Mouse (Mus musculus) testis, adult 10 weeks (tissue): ENCODE data around the gene Aldh3b1. TPM values are rescaled to one million over a fixed set of nuclear protein-coding genes. Genes with fewer than 3 reads are reported as not detected.

ENCODE experiments used
- polyA plus RNA-seq: library from polyadenylated mRNA; stranded (reverse); fragments of 350-450 nt; fragmentation: Illumina TruSeq; extraction: RNeasy Lipid Tissue Mini Kit (QIAGEN cat#74804); gene quantifications from one replicate; pipeline ENCODE4 v1.2.3, GENCODE M21; 2014; ENCODE audit warnings: low read depth, low replicate concordance

Aldh3b1 gene
- polyA plus RNA-seq, result 3.1 TPM

DNA sequence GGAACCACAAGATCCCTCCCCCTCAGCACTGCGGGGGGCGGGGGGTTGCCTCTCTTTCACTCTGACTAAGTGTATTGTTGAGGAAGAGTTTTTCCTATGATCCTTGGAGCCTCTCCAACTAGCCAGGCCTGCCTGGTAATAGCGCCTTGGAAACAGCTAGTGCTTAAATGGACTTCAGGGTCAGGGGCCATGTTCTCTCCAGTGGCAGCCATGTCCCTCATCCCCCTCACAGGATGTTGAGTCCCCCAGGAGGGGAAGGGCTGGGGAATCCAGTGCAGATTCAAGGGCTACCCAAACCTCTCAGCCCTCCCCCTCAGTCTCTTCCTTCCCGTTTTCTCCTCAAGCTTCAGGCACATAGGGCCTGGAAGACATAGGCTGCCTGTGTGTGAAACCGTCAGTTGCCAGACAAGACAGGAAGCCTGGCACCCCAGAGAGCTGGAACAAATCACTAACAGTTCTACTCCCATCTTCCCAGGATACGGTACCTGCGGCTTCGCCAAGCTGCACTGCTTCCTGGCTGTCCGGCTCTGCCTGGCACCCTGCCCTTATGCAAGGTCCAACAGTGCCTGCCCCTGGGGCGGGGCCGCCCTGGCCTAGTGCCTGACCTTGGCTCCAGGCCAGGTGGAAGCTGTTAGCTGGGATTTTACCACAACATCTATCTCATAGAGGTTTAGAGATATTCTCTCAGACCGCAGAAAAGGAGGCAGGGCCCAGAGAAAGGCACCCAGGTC is at the start of gene Aldh3b1:
Aldh3b1 (minus strand) TSS at position 598 of the 731 bp plus-strand sequence.

DNA sequence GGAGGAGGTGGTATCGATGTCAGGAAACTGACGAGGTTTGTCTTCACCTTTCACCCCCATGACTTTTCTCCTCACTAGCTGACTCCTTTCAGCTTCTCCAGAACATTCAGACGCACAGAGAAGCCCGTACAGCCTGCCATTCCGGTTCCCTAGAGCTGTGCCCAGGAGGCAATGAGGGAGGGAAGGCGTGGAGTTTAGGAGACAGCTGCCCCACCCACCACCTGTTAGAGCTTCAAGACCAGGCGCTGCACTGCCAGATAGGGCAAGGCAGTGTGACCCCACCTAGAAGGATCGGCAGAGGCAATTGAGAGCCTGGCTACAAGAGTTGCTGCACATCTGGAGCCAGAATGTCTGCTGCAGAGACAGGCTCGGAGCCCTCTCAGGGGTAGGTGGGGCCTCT is 42.6 kb upstream of the Aldh3b1 start, which contains the start of gene Aldh3b2:
Aldh3b2 (plus strand) TSS at position 100 of the 400 bp plus-strand sequence.

DNA sequence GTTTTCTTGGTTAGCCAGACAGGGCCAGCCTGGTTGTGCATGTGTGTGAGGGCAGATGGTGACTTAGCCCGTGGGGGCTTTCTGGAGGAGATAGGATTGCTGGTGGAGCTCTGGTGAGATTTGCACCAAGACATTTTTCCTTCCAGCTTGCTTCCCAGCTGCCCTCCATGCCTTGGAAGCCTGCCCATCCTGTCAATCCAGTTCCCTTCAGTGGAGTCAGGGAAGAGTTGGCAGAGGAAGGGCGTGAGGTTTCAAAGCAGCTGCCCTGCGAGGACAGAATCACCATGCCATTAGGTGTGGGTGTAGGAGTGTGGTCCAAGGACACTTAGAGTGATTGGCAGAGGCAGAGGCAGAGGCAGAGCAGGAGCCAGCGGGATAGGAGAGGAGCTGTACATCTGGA is 28.9 kb upstream of the Aldh3b1 start, which contains the start of gene Aldh3b3:
Aldh3b3 (plus strand) TSS at position 176 of the 400 bp plus-strand sequence.

DNA sequence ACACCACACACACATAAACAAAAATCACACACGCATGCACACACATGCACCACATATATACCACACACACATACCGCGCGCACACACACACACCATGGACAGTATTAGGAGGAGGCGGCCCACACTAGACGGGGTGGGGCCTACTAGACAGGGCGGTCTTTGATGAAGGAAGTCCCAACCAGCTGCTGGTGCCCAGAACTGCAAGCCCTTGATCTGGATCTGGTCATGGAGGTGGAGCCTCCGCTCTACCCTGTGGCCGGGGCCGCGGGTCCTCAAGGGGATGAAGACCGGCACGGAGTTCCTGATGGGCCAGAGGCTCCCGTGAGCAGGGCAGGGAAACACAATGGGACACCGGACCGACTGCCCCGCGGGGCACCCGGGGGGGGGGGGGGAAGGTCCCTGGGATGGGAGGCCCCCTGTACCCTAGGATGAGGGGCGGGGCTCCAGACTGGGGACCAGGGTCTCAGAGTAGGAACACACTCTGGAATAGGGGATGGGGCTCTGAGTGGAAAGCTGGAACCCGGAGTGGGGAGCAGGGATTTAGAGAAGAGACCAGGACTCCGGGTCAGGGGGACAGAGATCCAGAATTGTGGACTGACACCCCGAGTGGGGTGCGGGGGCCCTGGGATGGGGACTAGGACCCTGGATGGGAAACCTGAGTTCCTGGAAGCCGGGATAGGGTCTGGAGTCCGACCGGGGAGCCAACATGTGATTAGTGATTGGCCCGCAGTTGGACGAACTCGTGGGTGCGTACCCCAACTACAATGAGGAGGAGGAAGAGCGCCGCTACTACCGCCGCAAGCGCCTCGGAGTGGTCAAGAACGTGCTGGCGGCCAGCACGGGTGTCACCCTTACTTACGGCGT is 5.7 kb upstream of the Aldh3b1 start, which contains the start of gene Unc93b1:
Unc93b1 (plus strand) TSS at position 155 of the 864 bp plus-strand sequence.

DNA sequence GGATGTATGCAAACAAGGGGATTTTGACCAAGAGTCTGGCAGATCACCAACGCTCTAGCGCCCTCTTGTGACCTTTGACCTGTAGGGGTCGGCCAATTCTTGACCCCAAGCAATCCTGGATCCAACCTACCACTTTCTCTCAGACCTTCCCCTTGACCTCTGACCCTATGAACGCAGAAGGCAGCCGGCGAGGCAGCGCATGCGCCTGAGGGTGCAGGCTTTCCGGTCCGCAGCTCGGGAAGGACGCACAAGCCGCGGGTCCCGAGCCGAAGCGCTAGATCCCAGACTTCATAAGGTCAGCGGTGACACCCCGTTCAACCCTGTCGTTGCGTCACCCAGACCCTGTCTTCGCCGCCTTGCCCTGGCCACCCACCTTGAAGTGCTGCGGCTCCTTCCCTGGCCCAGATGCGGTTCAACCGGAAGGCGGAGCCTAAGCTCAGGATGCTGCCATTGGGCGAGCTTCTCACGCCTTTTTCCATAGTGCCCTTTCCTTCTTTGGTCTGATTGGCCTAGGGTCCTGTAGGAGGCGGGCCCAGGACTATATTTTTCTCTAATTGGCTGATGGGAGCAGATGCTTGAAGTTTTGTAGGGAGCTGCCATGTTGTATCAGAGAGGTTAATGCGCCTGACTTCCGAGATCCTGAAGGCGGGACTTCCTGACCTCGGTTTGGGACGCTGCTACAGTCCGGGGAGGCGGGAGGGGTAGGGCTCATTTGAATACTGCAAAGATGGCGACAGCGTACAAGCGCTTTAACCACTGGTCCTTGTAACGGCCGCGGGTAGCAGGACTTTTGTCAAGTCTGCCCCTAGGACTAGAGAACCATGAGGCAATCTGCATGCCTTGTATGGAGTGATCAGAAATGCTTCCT is 17.0 kb downstream of the Aldh3b1 start, which contains the start of gene Ndufs8:
Ndufs8 (minus strand) TSS at position 438 of the 868 bp plus-strand sequence.

DNA sequence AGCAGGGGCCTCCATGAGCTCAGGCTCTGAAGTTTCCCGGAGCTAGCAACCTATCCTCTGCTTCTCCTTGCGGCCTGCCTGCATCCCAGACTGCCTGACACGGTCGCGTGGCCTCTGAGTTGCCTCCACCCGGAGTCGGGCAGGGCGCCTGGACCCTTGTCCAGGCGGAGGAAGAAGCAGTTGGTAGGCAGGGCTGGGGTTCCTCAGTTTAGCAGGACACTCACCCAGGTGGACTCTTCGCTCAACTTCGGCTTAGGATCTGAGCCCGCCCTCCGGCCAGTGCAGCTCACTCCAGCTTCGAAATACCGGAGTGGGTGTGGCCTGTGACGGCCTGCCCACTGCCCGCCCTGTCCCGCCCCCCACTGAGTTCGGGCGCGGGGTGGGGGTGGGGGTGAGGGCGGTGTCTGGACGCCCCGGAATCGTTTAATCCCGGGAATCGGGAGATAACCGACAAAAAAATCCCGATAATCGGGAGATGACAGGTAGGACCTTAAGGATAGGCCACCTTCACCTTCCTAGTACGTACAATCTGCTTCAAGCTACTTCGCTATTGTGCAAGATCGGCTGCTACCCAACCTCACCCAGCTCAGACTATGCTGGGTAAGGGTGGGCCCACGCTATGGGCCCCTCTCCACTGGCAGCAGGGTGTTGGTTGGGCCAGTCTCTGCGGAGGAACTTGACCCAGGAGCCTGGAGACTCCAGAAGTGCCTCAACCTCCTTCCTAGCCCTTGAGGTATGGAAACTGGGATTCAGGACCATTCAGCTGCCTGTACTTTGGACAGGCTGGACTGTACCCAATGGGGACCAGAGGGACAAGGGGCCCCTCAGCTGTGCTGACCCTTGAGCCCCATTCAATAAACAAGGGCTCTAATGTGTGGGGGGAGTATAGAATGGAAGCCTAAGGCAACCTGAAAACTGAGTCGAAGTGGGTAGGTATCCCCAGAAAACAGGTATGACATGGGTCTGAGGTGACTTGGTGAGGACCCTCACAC is 22.5 kb downstream of the Aldh3b1 start, which contains the start of gene Tcirg1:
Tcirg1 (minus strand) TSS at position 339 of the 992 bp plus-strand sequence.

Other genes with a start within 250 kb of the Aldh3b1 start
- gene Lrp5, start 243.2 kb downstream of the Aldh3b1 start, polyA plus RNA-seq, result 0.49 TPM
- gene 1810055G02Rik, start 221.5 kb downstream of the Aldh3b1 start, polyA plus RNA-seq, result 39.7 TPM
- 45.6 TPM for gene Kmt5b, start 162.4 kb downstream of the Aldh3b1 start, polyA plus RNA-seq
- gene Chka, start 78.0 kb downstream of the Aldh3b1 start, polyA plus RNA-seq, result 173 TPM
- gene Tcirg1, start 22.7 kb downstream of the Aldh3b1 start, polyA plus RNA-seq, result 0.71 TPM
- 0.97 TPM for gene Ndufs8, start 17.0 kb downstream of the Aldh3b1 start, polyA plus RNA-seq
- 0.32 TPM for gene Unc93b1, start 5.4 kb upstream of the Aldh3b1 start, polyA plus RNA-seq
- gene Aldh3b3, start 28.8 kb upstream of the Aldh3b1 start, polyA plus RNA-seq, result 0.28 TPM
- 2.5 TPM for gene Aldh3b2, start 42.5 kb upstream of the Aldh3b1 start, polyA plus RNA-seq
- gene Acy3, start 56.8 kb upstream of the Aldh3b1 start, polyA plus RNA-seq, result 0.48 TPM
- gene Tbx10, start 62.9 kb upstream of the Aldh3b1 start, polyA plus RNA-seq, result not detected
- gene Nudt8, start 70.8 kb upstream of the Aldh3b1 start, polyA plus RNA-seq, result not detected
- not detected for gene Gm49405, start 70.8 kb upstream of the Aldh3b1 start, polyA plus RNA-seq
- gene Doc2g, start 73.5 kb upstream of the Aldh3b1 start, polyA plus RNA-seq, result not detected
- gene Ndufv1, start 83.0 kb upstream of the Aldh3b1 start, polyA plus RNA-seq, result 5.9 TPM
- gene Gstp1, start 108.2 kb upstream of the Aldh3b1 start, polyA plus RNA-seq, result 5.3 TPM
- gene Gstp2, start 116.2 kb upstream of the Aldh3b1 start, polyA plus RNA-seq, result not detected
- not detected for gene Gstp3, start 129.8 kb upstream of the Aldh3b1 start, polyA plus RNA-seq
- not detected for gene Cabp2, start 151.8 kb upstream of the Aldh3b1 start, polyA plus RNA-seq
- 1.1 TPM for gene Cdk2ap2, start 167.4 kb upstream of the Aldh3b1 start, polyA plus RNA-seq
- gene Pitpnm1, start 170.2 kb upstream of the Aldh3b1 start, polyA plus RNA-seq, result 0.81 TPM
- 0.62 TPM for gene Aip, start 196.1 kb upstream of the Aldh3b1 start, polyA plus RNA-seq
- gene Gpr152, start 210.0 kb upstream of the Aldh3b1 start, polyA plus RNA-seq, result not detected
- gene Cabp4, start 214.2 kb upstream of the Aldh3b1 start, polyA plus RNA-seq, result 0.14 TPM
- gene Coro1b, start 218.8 kb upstream of the Aldh3b1 start, polyA plus RNA-seq, result 16.9 TPM
- 1.9 TPM for gene Ptprcap, start 223.8 kb upstream of the Aldh3b1 start, polyA plus RNA-seq
- 0.71 TPM for gene Rps6kb2, start 233.5 kb upstream of the Aldh3b1 start, polyA plus RNA-seq
- 0.43 TPM for gene Carns1, start 245.7 kb upstream of the Aldh3b1 start, polyA plus RNA-seq